Mouse (Mus musculus) kidney, adult 11 months (tissue): ENCODE measurements around the gene Plekhh3.

Experiments
- DNase-seq: peaks from one replicate; pipeline ENCODE4 v3.0.0; 2022

Plekhh3 gene

GRCm38 (mm10) chr11:101119131-101119760 is 51.9 kb downstream of the Plekhh3 start:
- no peak for DNase-seq

DNA sequence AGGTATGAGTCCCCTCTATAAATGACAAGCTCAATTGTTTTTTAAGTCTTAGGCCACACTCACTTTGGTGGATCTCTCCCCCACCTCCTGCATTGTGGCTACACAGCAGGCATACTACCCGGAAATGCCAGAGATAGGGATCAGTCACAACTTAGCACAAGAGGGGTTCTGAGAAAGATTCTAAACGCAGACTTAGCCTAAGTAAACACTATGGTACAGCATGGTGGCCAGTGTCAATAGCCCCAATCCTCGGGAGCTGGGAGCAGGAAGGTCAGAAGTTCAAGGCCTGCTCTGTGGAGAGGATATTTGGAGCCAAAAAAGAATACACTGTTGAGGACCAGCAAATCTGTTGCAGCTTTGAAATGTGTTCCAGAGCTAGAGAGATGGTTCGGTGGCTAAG is 53.0 kb downstream of the Plekhh3 start:
- DNase-seq, result no peak

DNA sequence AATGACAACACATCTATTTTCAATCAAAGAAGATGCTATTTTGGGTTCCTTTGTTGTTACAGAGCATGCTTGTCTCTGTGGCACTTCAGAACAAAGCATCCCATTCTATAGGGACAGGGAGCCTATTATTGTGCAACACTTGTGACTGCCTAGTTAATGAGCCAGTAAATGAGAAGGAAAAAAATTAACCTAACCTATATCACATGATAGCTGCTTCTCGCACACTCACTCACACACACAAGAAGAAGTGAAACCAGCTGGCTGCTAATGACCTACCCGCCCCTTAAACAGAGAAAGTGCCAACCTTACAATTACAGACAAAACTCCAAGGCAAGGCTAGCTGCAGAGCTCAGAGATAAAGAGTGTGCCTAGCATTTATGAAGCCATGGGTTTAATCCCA is 55.6 kb downstream of the Plekhh3 start:
- no peak for DNase-seq
